In genomic region chr8:126589507-126590023, GRCm38 (mm10) we compare ENCODE assay signal across 8 mouse cellular contexts. TPM values are rescaled to one million over a fixed set of nuclear protein-coding genes. Genes with fewer than 3 reads are reported as not detected.
DNase-seq lines count a peak whose midpoint lies in the region; ATAC-seq and TF ChIP-seq lines count a peak whose summit lies in the region.

No protein-coding gene starts in this region.

- DNase-seq in kidney, postnatal 36 days, result no peak
- no peak for DNase-seq in embryo, embryonic 10.5 days (ENCODE audit: low spot score)
- no peak for DNase-seq in adrenal gland, postnatal 25 days

- peak overlapping the region; percentile 92 for H3K4me3 ChIP-seq in kidney, embryonic 16.5 days (ENCODE audit: low read length)
- peak overlapping the region; percentile 94 for H3K4me3 ChIP-seq in bone marrow macrophage, adult 2 months (ENCODE audit: insufficient read depth, low read length)
- H3K4me3 ChIP-seq in hindbrain, embryonic 15.5 days, result peak overlapping the region; percentile 74
- H3K4me3 ChIP-seq in midbrain, embryonic 15.5 days, result peak overlapping the region; percentile 60

- H3K27me3 ChIP-seq in kidney, embryonic 16.5 days (ENCODE audit: insufficient read depth, low read length), result no peaks in the 10 kb centered on the region
- H3K27me3 ChIP-seq in hindbrain, embryonic 15.5 days, result no peaks in the 10 kb centered on the region
- H3K27me3 ChIP-seq in midbrain, embryonic 15.5 days (replicated peaks), result no peaks in the 10 kb centered on the region

- H3K36me3 ChIP-seq in kidney, embryonic 16.5 days (ENCODE audit: insufficient read depth, low read length), result peaks cover 30% of the 10 kb centered on the region
- no peaks in the 10 kb centered on the region for H3K36me3 ChIP-seq in hindbrain, embryonic 15.5 days
- H3K36me3 ChIP-seq in midbrain, embryonic 15.5 days (replicated peaks), result no peaks in the 10 kb centered on the region

- TF ChIP-seq CTCF in bone marrow macrophage, adult 2 months (IDR thresholded peaks at IDR 0.05; ENCODE audit: low read depth, low read length), result no peak

- no peak for TF ChIP-seq POLR2A in bone marrow macrophage, adult 2 months (IDR thresholded peaks at IDR 0.05; ENCODE audit: borderline replicate concordance, low read depth, low read length)

- H3K27ac ChIP-seq in kidney, embryonic 16.5 days (ENCODE audit: low read length), result peak overlapping the region; percentile 89
- H3K27ac ChIP-seq in bone marrow macrophage, adult 2 months (ENCODE audit: insufficient read depth, low read depth, low read length), result peak overlapping the region; percentile 92
- H3K27ac ChIP-seq in hindbrain, embryonic 15.5 days (replicated peaks), result peak overlapping the region; percentile 17; the same call in 1 of the 2 replicates
- H3K27ac ChIP-seq in midbrain, embryonic 15.5 days, result peak overlapping the region; percentile 59

- peak overlapping the region; percentile 96 for H3K4me2 ChIP-seq in kidney, embryonic 16.5 days (replicated peaks; ENCODE audit: low read depth, low read length)
- peak overlapping the region; percentile 99 for H3K4me2 ChIP-seq in hindbrain, embryonic 15.5 days
- peak overlapping the region; percentile 99 for H3K4me2 ChIP-seq in midbrain, embryonic 15.5 days

- WGBS in kidney, embryonic 16.5 days, result 0% methylated on average over 1 of the region's 1 CpGs
- 23% methylated on average over 1 of the region's 1 CpGs for WGBS in hindbrain, embryonic 15.5 days
- 17% methylated on average over 1 of the region's 1 CpGs for WGBS in midbrain, embryonic 15.5 days

- no peak for ATAC-seq in kidney, embryonic 16.5 days (ENCODE audit: low FRiP score, low TSS enrichment)
- ATAC-seq in hindbrain, embryonic 15.5 days (ENCODE audit: low FRiP score, low read depth), result no peak
- ATAC-seq in midbrain, embryonic 15.5 days (replicated peaks), result no peak
- ATAC-seq in frontal cortex, adult (ENCODE audit: low TSS enrichment), result no peak

- peaks cover 43% of the 10 kb centered on the region for H3K4me1 ChIP-seq in kidney, embryonic 16.5 days (ENCODE audit: insufficient read depth, low read length)
- peaks cover 16% of the 10 kb centered on the region for H3K4me1 ChIP-seq in bone marrow macrophage, adult 2 months (ENCODE audit: control insufficient read depth, insufficient read depth, low read length)
- H3K4me1 ChIP-seq in hindbrain, embryonic 15.5 days (replicated peaks), result peaks cover 67% of the 10 kb centered on the region
- peaks cover 67% of the 10 kb centered on the region for H3K4me1 ChIP-seq in midbrain, embryonic 15.5 days

- peak overlapping the region; percentile 100 for H3K9ac ChIP-seq in kidney, embryonic 16.5 days (replicated peaks; ENCODE audit: low read length)
- peak overlapping the region; percentile 40 for H3K9ac ChIP-seq in hindbrain, embryonic 15.5 days
- H3K9ac ChIP-seq in midbrain, embryonic 15.5 days, result peak overlapping the region; percentile 51

- no peaks in the 10 kb centered on the region for H3K9me3 ChIP-seq in kidney, embryonic 16.5 days (ENCODE audit: low read length)
- no peaks in the 10 kb centered on the region for H3K9me3 ChIP-seq in hindbrain, embryonic 15.5 days
- H3K9me3 ChIP-seq in midbrain, embryonic 15.5 days, result no peaks in the 10 kb centered on the region

RNA-seq across cellular contexts. Expression of gene Irf2bp2, which starts 4.2 kb away (rescaled TPM):
- polyA plus RNA-seq in kidney, embryonic 16.5 days (2015; fragmentation: Nextera tagmentation; extraction: Ambion mirVana), result 11.5 and 12.1 TPM in 2 replicates
- polyA plus RNA-seq in bone marrow macrophage, adult 2 months (2012; ENCODE audit: insufficient read depth, insufficient read length, missing spikeins), result 163 and 167 TPM in 2 replicates
- polyA plus RNA-seq in hindbrain, embryonic 15.5 days (2015; fragmentation: Nextera tagmentation; extraction: Ambion mirVana), result 9.1 and 9.2 TPM in 2 replicates
- polyA plus RNA-seq in midbrain, embryonic 15.5 days (2015; fragmentation: Nextera tagmentation; extraction: Ambion mirVana), result 9.7 and 10.0 TPM in 2 replicates
- 81.3 and 82.6 TPM in 2 replicates for total RNA-seq in adrenal gland, postnatal 25 days (2021)

Comparison
In these comparisons a context has a peak if more than half of its experiments do, and no peak if none do; other contexts are left out.
1. H3K27ac ChIP-seq: peak in every context shown above with its lines; median percentile 92 in bone marrow macrophage, adult 2 months; 89 in kidney, embryonic 16.5 days; 59 in midbrain, embryonic 15.5 days; 17 in hindbrain, embryonic 15.5 days.
2. H3K9ac ChIP-seq: peak in every context shown above with its lines; median percentile 100 in kidney, embryonic 16.5 days; 51 in midbrain, embryonic 15.5 days; 40 in hindbrain, embryonic 15.5 days.
3. RNA of gene Irf2bp2, which starts 4.2 kb away (polyA plus RNA-seq): 163 to 167 TPM in bone marrow macrophage, adult 2 months; 11.5 to 12.1 TPM in kidney, embryonic 16.5 days, 9.7 to 10.0 TPM in midbrain, embryonic 15.5 days and 9.1 to 9.2 TPM in hindbrain, embryonic 15.5 days; every median in the first group is over 10 times any median in the second.
4. Peak in every context shown above with its lines, with median percentiles within 50 percentile points of each other: H3K4me2 ChIP-seq and H3K4me3 ChIP-seq.